Mouse (Mus musculus): Measurements from ENCODE around the gene Pram1. TPM values are rescaled to one million over a fixed set of nuclear protein-coding genes. Genes with fewer than 3 reads are reported as not detected.

The Pram1 gene
- polyA plus RNA-seq, 1 experiment: 0.33 TPM

- no peak overlapping the region for H3K27ac ChIP-seq (ENCODE audit: control insufficient read depth, insufficient read depth, low read depth, low read length)
- H3K4me3 ChIP-seq (ENCODE audit: control insufficient read depth, low read depth, low read length): no peak overlapping the region
- H3K36me3 ChIP-seq (ENCODE audit: control insufficient read depth, insufficient read depth, low read length): no peaks in the 10 kb centered on the region
- no peaks in the 10 kb centered on the region for H3K27me3 ChIP-seq (ENCODE audit: control insufficient read depth, insufficient read depth, low read length)
- H3K4me1 ChIP-seq (ENCODE audit: control insufficient read depth, insufficient read depth, low read length): peaks cover 14% of the 10 kb centered on the region
- TF ChIP-seq CTCF (IDR thresholded peaks at IDR 0.05; ENCODE audit: control insufficient read depth, insufficient read depth, insufficient replicate concordance, low read depth, low read length): no peak
- no peak for TF ChIP-seq POLR2A (IDR thresholded peaks at IDR 0.05; ENCODE audit: control insufficient read depth, low read depth, low read length)
Observed at GRCm38 (mm10) chr17:33631796-33632195, 6.1 kb upstream of the Pram1 start.

- no peak overlapping the region for H3K27ac ChIP-seq (ENCODE audit: control insufficient read depth, insufficient read depth, low read depth, low read length)
- H3K36me3 ChIP-seq (ENCODE audit: control insufficient read depth, insufficient read depth, low read length): no peaks in the 10 kb centered on the region
- no peak for TF ChIP-seq POLR2A (IDR thresholded peaks at IDR 0.05; ENCODE audit: control insufficient read depth, low read depth, low read length)
- TF ChIP-seq CTCF (IDR thresholded peaks at IDR 0.05; ENCODE audit: control insufficient read depth, insufficient read depth, insufficient replicate concordance, low read depth, low read length): no peak
- no peak overlapping the region for H3K4me3 ChIP-seq (ENCODE audit: control insufficient read depth, low read depth, low read length)
- H3K27me3 ChIP-seq (ENCODE audit: control insufficient read depth, insufficient read depth, low read length): no peaks in the 10 kb centered on the region
- no peaks in the 10 kb centered on the region; the same call in 1 of the 2 replicates for H3K4me1 ChIP-seq (ENCODE audit: control insufficient read depth, insufficient read depth, low read length)
Observed at GRCm38 (mm10) chr17:33637038-33637437, 818 bp upstream of the Pram1 start.

- Histone ChIP-seq H3K27me3 (ENCODE audit: control insufficient read depth, insufficient read depth, low read length) (no peaks in the 10 kb centered on the region), H3K27ac (ENCODE audit: control insufficient read depth, insufficient read depth, low read depth, low read length) (no peak overlapping the region), H3K36me3 (ENCODE audit: control insufficient read depth, insufficient read depth, low read length) (no peaks in the 10 kb centered on the region; the same call in 1 of the 2 replicates), H3K4me3 (ENCODE audit: control insufficient read depth, low read depth, low read length) (no peak overlapping the region), H3K4me1 (ENCODE audit: control insufficient read depth, insufficient read depth, low read length) (no peaks in the 10 kb centered on the region; the same call in 1 of the 2 replicates)
- TF ChIP-seq POLR2A (IDR thresholded peaks at IDR 0.05; ENCODE audit: control insufficient read depth, low read depth, low read length) (no peak), CTCF (IDR thresholded peaks at IDR 0.05; ENCODE audit: control insufficient read depth, insufficient read depth, insufficient replicate concordance, low read depth, low read length) (no peak)
Observed at GRCm38 (mm10) chr17:33639743-33640142, 1.9 kb downstream of the Pram1 start.

GRCm38 (mm10) chr17:33644068-33644467 lies 6.2 kb downstream of the Pram1 start:
- no peaks in the 10 kb centered on the region; the same call in 1 of the 2 replicates for H3K4me1 ChIP-seq (ENCODE audit: control insufficient read depth, insufficient read depth, low read length)
- no peak overlapping the region for H3K27ac ChIP-seq (ENCODE audit: control insufficient read depth, insufficient read depth, low read depth, low read length)
- TF ChIP-seq POLR2A (IDR thresholded peaks at IDR 0.05; ENCODE audit: control insufficient read depth, low read depth, low read length) (no peak), CTCF (IDR thresholded peaks at IDR 0.05; ENCODE audit: control insufficient read depth, insufficient read depth, insufficient replicate concordance, low read depth, low read length) (no peak)
- no peak overlapping the region for H3K4me3 ChIP-seq (ENCODE audit: control insufficient read depth, low read depth, low read length)
- H3K27me3 ChIP-seq (ENCODE audit: control insufficient read depth, insufficient read depth, low read length): no peaks in the 10 kb centered on the region
- H3K36me3 ChIP-seq (ENCODE audit: control insufficient read depth, insufficient read depth, low read length): peaks cover 3% of the 10 kb centered on the region

GRCm38 (mm10) chr17:33645073-33645472 lies 7.2 kb downstream of the Pram1 start:
- no peaks in the 10 kb centered on the region for H3K27me3 ChIP-seq (ENCODE audit: control insufficient read depth, insufficient read depth, low read length)
- H3K4me1 ChIP-seq (ENCODE audit: control insufficient read depth, insufficient read depth, low read length): no peaks in the 10 kb centered on the region; the same call in 1 of the 2 replicates
- H3K27ac ChIP-seq (ENCODE audit: control insufficient read depth, insufficient read depth, low read depth, low read length): no peak overlapping the region
- H3K4me3 ChIP-seq (ENCODE audit: control insufficient read depth, low read depth, low read length): no peak overlapping the region
- H3K36me3 ChIP-seq (ENCODE audit: control insufficient read depth, insufficient read depth, low read length): peaks cover 4% of the 10 kb centered on the region
- TF ChIP-seq POLR2A (IDR thresholded peaks at IDR 0.05; ENCODE audit: control insufficient read depth, low read depth, low read length) (no peak), CTCF (IDR thresholded peaks at IDR 0.05; ENCODE audit: control insufficient read depth, insufficient read depth, insufficient replicate concordance, low read depth, low read length) (no peak)

GRCm38 (mm10) chr17:33649781-33650475 lies 12.1 kb downstream of the Pram1 start:
- H3K27me3 ChIP-seq (ENCODE audit: control insufficient read depth, insufficient read depth, low read length): no peaks in the 10 kb centered on the region
- H3K4me3 ChIP-seq (ENCODE audit: control insufficient read depth, low read depth, low read length): no peak overlapping the region
- no peak overlapping the region for H3K27ac ChIP-seq (ENCODE audit: control insufficient read depth, insufficient read depth, low read depth, low read length)
- TF ChIP-seq CTCF (IDR thresholded peaks at IDR 0.05; ENCODE audit: control insufficient read depth, insufficient read depth, insufficient replicate concordance, low read depth, low read length): no peak
- TF ChIP-seq POLR2A (IDR thresholded peaks at IDR 0.05; ENCODE audit: control insufficient read depth, low read depth, low read length): no peak
- H3K36me3 ChIP-seq (ENCODE audit: control insufficient read depth, insufficient read depth, low read length): peaks cover 4% of the 10 kb centered on the region
- no peaks in the 10 kb centered on the region for H3K4me1 ChIP-seq (ENCODE audit: control insufficient read depth, insufficient read depth, low read length)

- H3K27me3 ChIP-seq (ENCODE audit: control insufficient read depth, insufficient read depth, low read length): no peaks in the 10 kb centered on the region
- H3K36me3 ChIP-seq (ENCODE audit: control insufficient read depth, insufficient read depth, low read length): peaks cover 3% of the 10 kb centered on the region; the same call in 1 of the 2 replicates
- no peak overlapping the region for H3K27ac ChIP-seq (ENCODE audit: control insufficient read depth, insufficient read depth, low read depth, low read length)
- no peak for TF ChIP-seq POLR2A (IDR thresholded peaks at IDR 0.05; ENCODE audit: control insufficient read depth, low read depth, low read length)
- no peak for TF ChIP-seq CTCF (IDR thresholded peaks at IDR 0.05; ENCODE audit: control insufficient read depth, insufficient read depth, insufficient replicate concordance, low read depth, low read length)
- no peak overlapping the region for H3K4me3 ChIP-seq (ENCODE audit: control insufficient read depth, low read depth, low read length)
- no peaks in the 10 kb centered on the region for H3K4me1 ChIP-seq (ENCODE audit: control insufficient read depth, insufficient read depth, low read length)
Observed at GRCm38 (mm10) chr17:33666813-33667212, 29.0 kb downstream of the Pram1 start.
